11 mouse cellular contexts compared by ENCODE assay signal in genomic region chr16:18379338-18380001, GRCm38 (mm10). TPM values are rescaled to one million over a fixed set of nuclear protein-coding genes. Genes with fewer than 3 reads are reported as not detected.
A peak's percentile ranks its signal among the peaks of the same experiment; 100 is the strongest.
DNase-seq lines count a peak whose midpoint lies in the region; ATAC-seq lines count a peak whose summit lies in the region.
"Had no signal": no experiment of that assay in that cellular context is flagged by ENCODE, and none has a peak within 500 bp of the region (broad histone marks: within the 10 kb centered on the region; RNA-seq: fewer than 3 reads in every experiment).

No protein-coding gene starts in this region.

- no peak overlapping the region for H3K4me3 ChIP-seq in heart, embryonic 14.5 days (ENCODE audit: control insufficient read depth in 1 of 2, insufficient read depth in 1 of 2, low read depth in 1 of 2, low read length in 2 of 2)
- H3K4me3 ChIP-seq in embryonic facial prominence, embryonic 14.5 days (ENCODE audit: low read depth, low read length) = no peak overlapping the region
- H3K4me3 ChIP-seq in hindbrain, embryonic 13.5 days = no peak overlapping the region
- H3K4me3 ChIP-seq in midbrain, embryonic 12.5 days = no peak overlapping the region
- H3K4me3 ChIP-seq: left cerebral cortex, adult 2 months had no signal

- 51% methylated on average over 8 of the region's 8 CpGs for WGBS in heart, embryonic 14.5 days
- 72% methylated on average over 8 of the region's 8 CpGs for WGBS in embryonic facial prominence, embryonic 14.5 days
- 53% methylated on average over 8 of the region's 8 CpGs for WGBS in hindbrain, embryonic 13.5 days
- 43% methylated on average over 8 of the region's 8 CpGs for WGBS in midbrain, embryonic 12.5 days

- DNase-seq in heart, adult 8-10 months (ENCODE audit: low spot score) = no peak
- no peak for DNase-seq in embryonic facial prominence, embryonic 14.5 days (ENCODE audit: low spot score)
- DNase-seq in adrenal gland, postnatal 25 days = no peak
- no peak for DNase-seq in urinary bladder, adult 18-20 months (ENCODE audit: low spot score in 2 of 2)
- no peak for DNase-seq in urinary bladder, postnatal 10 days (ENCODE audit: low spot score)
- DNase-seq: lung, embryonic 14.5 days had no signal

- no peak overlapping the region; a peak in 1 of 4 replicates for H3K27ac ChIP-seq in heart, embryonic 14.5 days (replicated peaks in 1 of 2; ENCODE audit: control insufficient read depth in 1 of 2, insufficient read depth in 1 of 2, low read depth in 2 of 2, low read length in 2 of 2)
- H3K27ac ChIP-seq in embryonic facial prominence, embryonic 14.5 days (replicated peaks; ENCODE audit: low read depth, low read length) = no peak overlapping the region
- H3K27ac ChIP-seq in hindbrain, embryonic 13.5 days = peak overlapping the region; percentile 88
- H3K27ac ChIP-seq in midbrain, embryonic 12.5 days (replicated peaks) = peak overlapping the region; percentile 92
- H3K27ac ChIP-seq: left cerebral cortex, adult 2 months had no signal

- H3K9ac ChIP-seq in heart, embryonic 14.5 days (ENCODE audit: low read length) = 0 out of 2 replicates have a peak overlapping the region, but pooled peaks have one; percentile 31
- H3K9ac ChIP-seq in embryonic facial prominence, embryonic 14.5 days (ENCODE audit: low read depth, low read length) = no peak overlapping the region
- peak overlapping the region; percentile 20; the same call in 1 of the 2 replicates for H3K9ac ChIP-seq in hindbrain, embryonic 13.5 days
- 0 out of 2 replicates have a peak overlapping the region, but pooled peaks have one; percentile 24 for H3K9ac ChIP-seq in midbrain, embryonic 12.5 days (replicated peaks)
- H3K9ac ChIP-seq: lung, embryonic 14.5 days had no signal

- no peak for ATAC-seq in heart, embryonic 14.5 days (ENCODE audit: insufficient number of reproducible peaks, insufficient read depth, low FRiP score, low read depth)
- ATAC-seq in embryonic facial prominence, embryonic 14.5 days (ENCODE audit: low read depth) = peak; percentile 27; the same call in 1 of the 2 replicates
- no peak for ATAC-seq in hindbrain, embryonic 13.5 days (ENCODE audit: low FRiP score)
- ATAC-seq in midbrain, embryonic 12.5 days (ENCODE audit: low FRiP score, low read depth) = no peak
- ATAC-seq: CD4-positive, CD25-positive, alpha-beta regulatory T cell, adult 4 months had no signal

- H3K9me3 ChIP-seq in heart, embryonic 14.5 days (ENCODE audit: control insufficient read depth, low read length) = no peaks in the 10 kb centered on the region
- no peaks in the 10 kb centered on the region for H3K9me3 ChIP-seq in embryonic facial prominence, embryonic 14.5 days (ENCODE audit: control insufficient read depth, low read length)
- H3K9me3 ChIP-seq in hindbrain, embryonic 13.5 days = no peaks in the 10 kb centered on the region
- no peaks in the 10 kb centered on the region for H3K9me3 ChIP-seq in midbrain, embryonic 12.5 days

- peaks cover 20 to 33% of the 10 kb centered on the region in 2 experiments for H3K4me1 ChIP-seq in heart, embryonic 14.5 days (ENCODE audit: control insufficient read depth in 2 of 2, insufficient read depth in 2 of 2, low read length in 2 of 2)
- peaks cover 17% of the 10 kb centered on the region for H3K4me1 ChIP-seq in embryonic facial prominence, embryonic 14.5 days (ENCODE audit: control insufficient read depth, insufficient read depth, low read length)
- H3K4me1 ChIP-seq in hindbrain, embryonic 13.5 days (replicated peaks) = peaks cover 76% of the 10 kb centered on the region
- H3K4me1 ChIP-seq in midbrain, embryonic 12.5 days = peaks cover 74% of the 10 kb centered on the region

- no peaks in the 10 kb centered on the region for H3K27me3 ChIP-seq in heart, embryonic 14.5 days (ENCODE audit: control insufficient read depth, insufficient read depth, low read length)
- no peaks in the 10 kb centered on the region for H3K27me3 ChIP-seq in embryonic facial prominence, embryonic 14.5 days (replicated peaks; ENCODE audit: control insufficient read depth, insufficient read depth, low read length)
- no peaks in the 10 kb centered on the region for H3K27me3 ChIP-seq in hindbrain, embryonic 13.5 days
- H3K27me3 ChIP-seq in midbrain, embryonic 12.5 days = no peaks in the 10 kb centered on the region

- H3K36me3 ChIP-seq in heart, embryonic 14.5 days (ENCODE audit: control insufficient read depth, insufficient read depth, low read length) = no peaks in the 10 kb centered on the region
- no peaks in the 10 kb centered on the region for H3K36me3 ChIP-seq in embryonic facial prominence, embryonic 14.5 days (ENCODE audit: control insufficient read depth, insufficient read depth, low read length)
- no peaks in the 10 kb centered on the region for H3K36me3 ChIP-seq in hindbrain, embryonic 13.5 days
- no peaks in the 10 kb centered on the region for H3K36me3 ChIP-seq in midbrain, embryonic 12.5 days

- H3K4me2 ChIP-seq in heart, embryonic 14.5 days (ENCODE audit: low read length) = no peak overlapping the region
- no peak overlapping the region for H3K4me2 ChIP-seq in embryonic facial prominence, embryonic 14.5 days (ENCODE audit: low read depth, low read length)
- H3K4me2 ChIP-seq in hindbrain, embryonic 13.5 days = no peak overlapping the region
- H3K4me2 ChIP-seq in midbrain, embryonic 12.5 days (replicated peaks) = no peak overlapping the region
- H3K4me2 ChIP-seq: lung, embryonic 14.5 days had no signal

RNA-seq across cellular contexts. Expression of gene Arvcf, which starts 31.5 kb away (rescaled TPM):
- 31.8 and 32.3 TPM in 2 replicates for polyA plus RNA-seq in heart, embryonic 14.5 days (2014; fragmentation: Nextera tagmentation; extraction: Ambion mirVana)
- 10 to 100 TPM; 12.6 to 20.0 (median 16.2) TPM for total RNA-seq in heart, adult 8-10 months (2022)
- polyA plus RNA-seq in embryonic facial prominence, embryonic 14.5 days (2014; fragmentation: Nextera tagmentation; extraction: Ambion mirVana) = 23.0 and 23.5 TPM in 2 replicates
- 81.1 and 88.9 TPM in 2 replicates for polyA plus RNA-seq in hindbrain, embryonic 13.5 days (2015; fragmentation: Nextera tagmentation; extraction: Ambion mirVana)
- polyA plus RNA-seq in midbrain, embryonic 12.5 days (2016; fragmentation: Nextera tagmentation; extraction: Ambion mirVana) = 129 and 134 TPM in 2 replicates
- total RNA-seq in adrenal gland, postnatal 25 days (2021) = 30.3 and 48.1 TPM in 2 replicates

RNA-seq across cellular contexts. Expression of gene Tango2, which starts 31.6 kb away (rescaled TPM):
- polyA plus RNA-seq in heart, embryonic 14.5 days (2014; fragmentation: Nextera tagmentation; extraction: Ambion mirVana) = 65.0 and 67.9 TPM in 2 replicates
- total RNA-seq in heart, adult 8-10 months (2022) = 100 to 1,000 TPM; 184 to 210 (median 190) TPM
- polyA plus RNA-seq in embryonic facial prominence, embryonic 14.5 days (2014; fragmentation: Nextera tagmentation; extraction: Ambion mirVana) = 28.2 and 30.6 TPM in 2 replicates
- 76.0 and 79.8 TPM in 2 replicates for polyA plus RNA-seq in hindbrain, embryonic 13.5 days (2015; fragmentation: Nextera tagmentation; extraction: Ambion mirVana)
- polyA plus RNA-seq in midbrain, embryonic 12.5 days (2016; fragmentation: Nextera tagmentation; extraction: Ambion mirVana) = 48.2 and 49.7 TPM in 2 replicates
- 39.4 and 57.3 TPM in 2 replicates for total RNA-seq in adrenal gland, postnatal 25 days (2021)

RNA-seq across cellular contexts. Expression of gene Txnrd2, which starts 46.7 kb away (rescaled TPM):
- 34.0 and 34.7 TPM in 2 replicates for polyA plus RNA-seq in heart, embryonic 14.5 days (2014; fragmentation: Nextera tagmentation; extraction: Ambion mirVana)
- 10 to 100 TPM; 37.0 to 49.9 (median 42.1) TPM for total RNA-seq in heart, adult 8-10 months (2022)
- 14.7 TPM in 2 replicates for polyA plus RNA-seq in embryonic facial prominence, embryonic 14.5 days (2014; fragmentation: Nextera tagmentation; extraction: Ambion mirVana)
- polyA plus RNA-seq in hindbrain, embryonic 13.5 days (2015; fragmentation: Nextera tagmentation; extraction: Ambion mirVana) = 26.1 and 27.0 TPM in 2 replicates
- polyA plus RNA-seq in midbrain, embryonic 12.5 days (2016; fragmentation: Nextera tagmentation; extraction: Ambion mirVana) = 22.5 and 23.8 TPM in 2 replicates
- 73.7 and 79.7 TPM in 2 replicates for total RNA-seq in adrenal gland, postnatal 25 days (2021)

RNA-seq across cellular contexts. Expression of gene Comt, which starts 47.2 kb away (rescaled TPM):
- polyA plus RNA-seq in heart, embryonic 14.5 days (2014; fragmentation: Nextera tagmentation; extraction: Ambion mirVana) = 110 and 112 TPM in 2 replicates
- 100 to 1,000 TPM; 146 to 174 (median 157) TPM for total RNA-seq in heart, adult 8-10 months (2022)
- 85.4 and 86.4 TPM in 2 replicates for polyA plus RNA-seq in embryonic facial prominence, embryonic 14.5 days (2014; fragmentation: Nextera tagmentation; extraction: Ambion mirVana)
- polyA plus RNA-seq in hindbrain, embryonic 13.5 days (2015; fragmentation: Nextera tagmentation; extraction: Ambion mirVana) = 85.9 and 88.5 TPM in 2 replicates
- polyA plus RNA-seq in midbrain, embryonic 12.5 days (2016; fragmentation: Nextera tagmentation; extraction: Ambion mirVana) = 54.9 and 60.1 TPM in 2 replicates
- 147 and 150 TPM in 2 replicates for total RNA-seq in adrenal gland, postnatal 25 days (2021)

Comparison
In these comparisons a context has a peak if more than half of its experiments do, and no peak if none do; other contexts are left out.
1. H3K27ac ChIP-seq: peak in hindbrain, embryonic 13.5 days (single experiment) and midbrain, embryonic 12.5 days (single experiment); none in heart, embryonic 14.5 days (0 of 2) and embryonic facial prominence, embryonic 14.5 days (single experiment).